Mouse (Mus musculus): ENCODE results near the gene Dtnb.

DNA sequence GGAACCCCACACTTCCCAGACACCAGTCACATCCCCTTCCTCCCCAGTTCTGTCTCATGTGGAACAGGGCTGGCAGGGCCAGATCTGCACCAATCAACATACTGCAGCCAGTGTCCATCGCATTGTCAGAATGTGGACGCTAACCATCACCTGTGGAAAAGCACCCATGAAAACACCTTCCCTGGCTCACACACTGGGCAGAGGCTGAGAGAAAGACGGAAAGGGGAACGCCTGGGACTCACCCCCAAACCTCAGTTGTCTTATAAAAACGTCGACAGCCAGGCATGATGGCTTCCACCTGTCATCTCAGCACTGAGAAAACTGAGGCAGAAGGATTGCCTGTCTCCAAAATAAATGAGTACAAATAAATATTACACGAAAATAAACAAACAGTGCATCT, 219.1 kb downstream of the Dtnb start:
- TF ChIP-seq CTCF (IDR thresholded peaks at IDR 0.05; ENCODE audit: low read depth, low read length) (no peak), POLR2A (IDR thresholded peaks at IDR 0.05; ENCODE audit: borderline replicate concordance, low read depth, low read length) (no peak)

Data from bone marrow macrophage, adult 2 months (primary cell).